Comparison of ENCODE assay signal across 27 mouse cellular contexts in genomic region chr5:122783726-122784406, GRCm38 (mm10). TPM values are rescaled to one million over a fixed set of nuclear protein-coding genes. Genes with fewer than 3 reads are reported as not detected.
DNase-seq lines count a peak whose midpoint lies in the region; ATAC-seq and TF ChIP-seq lines count a peak whose summit lies in the region.
"Had no signal": no experiment of that assay in that cellular context is flagged by ENCODE, and none has a peak within 500 bp of the region (broad histone marks: within the 10 kb centered on the region; RNA-seq: fewer than 3 reads in every experiment).

No protein-coding gene starts in this region.

- H3K9me3 ChIP-seq in forebrain, postnatal 0 days (ENCODE audit: low read length), result no peaks in the 10 kb centered on the region
- no peaks in the 10 kb centered on the region for H3K9me3 ChIP-seq in forebrain, embryonic 11.5 days (ENCODE audit: control insufficient read depth, low read length)
- H3K9me3 ChIP-seq in lung, embryonic 14.5 days (ENCODE audit: low read depth, low read length), result no peaks in the 10 kb centered on the region
- H3K9me3 ChIP-seq in embryonic facial prominence, embryonic 14.5 days (ENCODE audit: control insufficient read depth, low read length), result no peaks in the 10 kb centered on the region
- no peaks in the 10 kb centered on the region for H3K9me3 ChIP-seq in intestine, embryonic 15.5 days
- H3K9me3 ChIP-seq: embryonic facial prominence, embryonic 12.5 days; forebrain, embryonic 15.5 days; heart, embryonic 13.5 days; hindbrain, embryonic 15.5 days; limb, embryonic 13.5 days; midbrain, embryonic 10.5 days; midbrain, embryonic 15.5 days; neural tube, embryonic 15.5 days had no signal

- ATAC-seq in forebrain, postnatal 0 days, result peak; percentile 21; the same call in 1 of the 2 replicates
- no peak for ATAC-seq in forebrain, embryonic 11.5 days (replicated peaks; ENCODE audit: low FRiP score)
- no peak for ATAC-seq in lung, embryonic 14.5 days (ENCODE audit: insufficient read depth)
- ATAC-seq in embryonic facial prominence, embryonic 14.5 days (ENCODE audit: low read depth), result no peak
- no peak for ATAC-seq in intestine, embryonic 15.5 days
- ATAC-seq: forebrain, embryonic 15.5 days; inflammation-experienced regulatory T-cells, adult 6 months; midbrain, embryonic 15.5 days had no signal

- H3K4me3 ChIP-seq in forebrain, postnatal 0 days (ENCODE audit: low read depth, low read length), result no peak overlapping the region
- no peak overlapping the region for H3K4me3 ChIP-seq in forebrain, embryonic 11.5 days (ENCODE audit: low read depth, low read length)
- no peak overlapping the region for H3K4me3 ChIP-seq in lung, embryonic 14.5 days (ENCODE audit: low read depth, low read length)
- H3K4me3 ChIP-seq in embryonic facial prominence, embryonic 14.5 days (ENCODE audit: low read depth, low read length), result no peak overlapping the region
- H3K4me3 ChIP-seq in intestine, embryonic 15.5 days (replicated peaks), result no peak overlapping the region
- H3K4me3 ChIP-seq: embryonic facial prominence, embryonic 12.5 days; erythroblast, embryonic 14.5 days; forebrain, embryonic 15.5 days; heart, embryonic 13.5 days; hindbrain, embryonic 15.5 days; limb, embryonic 13.5 days; midbrain, embryonic 10.5 days; midbrain, embryonic 15.5 days; neural tube, embryonic 15.5 days had no signal

- 0 out of 2 replicates have a peak, but pooled peaks cover 7% of the 10 kb centered on the region for H3K4me1 ChIP-seq in forebrain, postnatal 0 days (ENCODE audit: insufficient read depth)
- no peaks in the 10 kb centered on the region for H3K4me1 ChIP-seq in forebrain, embryonic 11.5 days (replicated peaks; ENCODE audit: control insufficient read depth, insufficient read depth, low read length)
- H3K4me1 ChIP-seq in lung, embryonic 14.5 days (ENCODE audit: insufficient read depth), result no peaks in the 10 kb centered on the region
- peaks cover 3% of the 10 kb centered on the region; the same call in 1 of the 2 replicates for H3K4me1 ChIP-seq in embryonic facial prominence, embryonic 14.5 days (ENCODE audit: control insufficient read depth, insufficient read depth, low read length)
- H3K4me1 ChIP-seq in intestine, embryonic 15.5 days (replicated peaks), result no peaks in the 10 kb centered on the region

- H3K27ac ChIP-seq in forebrain, postnatal 0 days (ENCODE audit: low read depth, low read length), result peak overlapping the region; percentile 36; the same call in 1 of the 2 replicates
- H3K27ac ChIP-seq in forebrain, embryonic 11.5 days (ENCODE audit: low read depth, low read length), result no peak overlapping the region
- H3K27ac ChIP-seq in lung, embryonic 14.5 days (ENCODE audit: low read depth), result no peak overlapping the region
- H3K27ac ChIP-seq in embryonic facial prominence, embryonic 14.5 days (replicated peaks; ENCODE audit: low read depth, low read length), result no peak overlapping the region
- H3K27ac ChIP-seq in intestine, embryonic 15.5 days, result no peak overlapping the region
- H3K27ac ChIP-seq: embryonic facial prominence, embryonic 12.5 days; forebrain, embryonic 15.5 days; heart, embryonic 13.5 days; hindbrain, embryonic 15.5 days; limb, embryonic 13.5 days; midbrain, embryonic 10.5 days; midbrain, embryonic 15.5 days; neural tube, embryonic 15.5 days had no signal

- H3K36me3 ChIP-seq in forebrain, postnatal 0 days (ENCODE audit: insufficient read depth), result peaks cover 17% of the 10 kb centered on the region
- H3K36me3 ChIP-seq in forebrain, embryonic 11.5 days (ENCODE audit: control insufficient read depth, insufficient read depth, low read length), result peaks cover 3% of the 10 kb centered on the region; the same call in 1 of the 2 replicates
- peaks cover 26% of the 10 kb centered on the region for H3K36me3 ChIP-seq in lung, embryonic 14.5 days (ENCODE audit: insufficient read depth)
- H3K36me3 ChIP-seq in embryonic facial prominence, embryonic 14.5 days (ENCODE audit: control insufficient read depth, insufficient read depth, low read length), result peaks cover 25% of the 10 kb centered on the region
- peaks cover 18% of the 10 kb centered on the region for H3K36me3 ChIP-seq in intestine, embryonic 15.5 days

- DNase-seq in forebrain, postnatal 0 days, result peak; percentile 46
- no peak for DNase-seq in forebrain, embryonic 11.5 days (ENCODE audit: low spot score)
- peak; percentile 32 for DNase-seq in lung, embryonic 14.5 days
- DNase-seq in lung, adult 18-20 months, result no peak
- peak; percentile 84 for DNase-seq in brain, adult 2 months (ENCODE audit: low read depth, low spot score)
- DNase-seq in embryonic facial prominence, embryonic 14.5 days (ENCODE audit: low spot score), result peak; percentile 42
- DNase-seq: adrenal gland, postnatal 25 days; B cell, adult 2 months; cerebellum, adult 2 months; cerebellum, postnatal 25 days; heart, postnatal 10 days; kidney, adult 2 months; layer of hippocampus, adult 9-11 months; lung, adult 2 months; thymus, postnatal 4 days had no signal

- WGBS in forebrain, postnatal 0 days, result 43% methylated on average over 14 of the region's 14 CpGs
- WGBS in forebrain, embryonic 11.5 days, result 72% methylated on average over 14 of the region's 14 CpGs
- 39% methylated on average over 14 of the region's 14 CpGs for WGBS in lung, embryonic 14.5 days
- WGBS in embryonic facial prominence, embryonic 14.5 days, result 49% methylated on average over 14 of the region's 14 CpGs
- 49% methylated on average over 14 of the region's 14 CpGs for WGBS in intestine, embryonic 15.5 days

- no peak overlapping the region for H3K4me2 ChIP-seq in forebrain, postnatal 0 days (ENCODE audit: low read depth)
- H3K4me2 ChIP-seq in forebrain, embryonic 11.5 days (ENCODE audit: low read depth, low read length, severe bottlenecking), result no peak overlapping the region
- H3K4me2 ChIP-seq in lung, embryonic 14.5 days, result no peak overlapping the region
- H3K4me2 ChIP-seq in embryonic facial prominence, embryonic 14.5 days (ENCODE audit: low read depth, low read length), result no peak overlapping the region
- no peak overlapping the region for H3K4me2 ChIP-seq in intestine, embryonic 15.5 days (replicated peaks)
- H3K4me2 ChIP-seq: embryonic facial prominence, embryonic 12.5 days; forebrain, embryonic 15.5 days; heart, embryonic 13.5 days; hindbrain, embryonic 15.5 days; limb, embryonic 13.5 days; liver, embryonic 11.5 days; midbrain, embryonic 15.5 days; neural tube, embryonic 15.5 days had no signal

- H3K27me3 ChIP-seq in forebrain, postnatal 0 days (ENCODE audit: insufficient read depth, low read length), result no peaks in the 10 kb centered on the region
- H3K27me3 ChIP-seq in forebrain, embryonic 11.5 days (ENCODE audit: control insufficient read depth, insufficient read depth, low read length), result no peaks in the 10 kb centered on the region
- H3K27me3 ChIP-seq in lung, embryonic 14.5 days (ENCODE audit: insufficient read depth, low read length), result no peaks in the 10 kb centered on the region
- H3K27me3 ChIP-seq in embryonic facial prominence, embryonic 14.5 days (replicated peaks; ENCODE audit: control insufficient read depth, insufficient read depth, low read length), result no peaks in the 10 kb centered on the region
- no peaks in the 10 kb centered on the region for H3K27me3 ChIP-seq in intestine, embryonic 15.5 days (replicated peaks)
- H3K27me3 ChIP-seq: embryonic facial prominence, embryonic 12.5 days; forebrain, embryonic 15.5 days; heart, embryonic 13.5 days; hindbrain, embryonic 15.5 days; limb, embryonic 13.5 days; midbrain, embryonic 15.5 days; neural tube, embryonic 15.5 days had no signal

- H3K9ac ChIP-seq in forebrain, postnatal 0 days, result no peak overlapping the region
- H3K9ac ChIP-seq in forebrain, embryonic 11.5 days (ENCODE audit: low read length), result no peak overlapping the region
- no peak overlapping the region for H3K9ac ChIP-seq in lung, embryonic 14.5 days
- H3K9ac ChIP-seq in embryonic facial prominence, embryonic 14.5 days (ENCODE audit: low read depth, low read length), result no peak overlapping the region
- H3K9ac ChIP-seq in intestine, embryonic 15.5 days, result no peak overlapping the region
- H3K9ac ChIP-seq: embryonic facial prominence, embryonic 12.5 days; forebrain, embryonic 15.5 days; heart, embryonic 13.5 days; hindbrain, embryonic 15.5 days; limb, embryonic 13.5 days; midbrain, embryonic 15.5 days; neural tube, embryonic 15.5 days had no signal

- TF ChIP-seq CTCF in forebrain, postnatal 0 days (IDR thresholded peaks at IDR 0.05; ENCODE audit: low read depth), result no peak
- no peak for TF ChIP-seq CTCF in lung, embryonic 14.5 days (IDR thresholded peaks at IDR 0.05; ENCODE audit: low read depth)

RNA-seq across cellular contexts. Expression of gene Camkk2, which starts 4.7 kb away (rescaled TPM):
- 89.3 and 106 TPM in 2 replicates for total RNA-seq in forebrain, postnatal 0 days (2014; rRNA removed)
- polyA plus RNA-seq in forebrain, postnatal 0 days (2015; fragmentation: Nextera tagmentation; extraction: Ambion mirVana), result 76.2 and 93.8 TPM in 2 replicates
- 24.4 and 26.3 TPM in 2 replicates for polyA plus RNA-seq in forebrain, embryonic 11.5 days (2014; fragmentation: Nextera tagmentation; extraction: Ambion mirVana)
- 35.8 and 36.2 TPM in 2 replicates for polyA plus RNA-seq in lung, embryonic 14.5 days (2014; fragmentation: Nextera tagmentation; extraction: Ambion mirVana)
- polyA plus RNA-seq in embryonic facial prominence, embryonic 14.5 days (2014; fragmentation: Nextera tagmentation; extraction: Ambion mirVana), result 27.7 and 28.4 TPM in 2 replicates
- polyA plus RNA-seq in intestine, embryonic 15.5 days (2015; fragmentation: Nextera tagmentation; extraction: Ambion mirVana), result 20.5 and 23.8 TPM in 2 replicates

RNA-seq across cellular contexts. Expression of gene Anapc5, which starts 37.3 kb away (rescaled TPM):
- 522 and 533 TPM in 2 replicates for total RNA-seq in forebrain, postnatal 0 days (2014; rRNA removed)
- polyA plus RNA-seq in forebrain, postnatal 0 days (2015; fragmentation: Nextera tagmentation; extraction: Ambion mirVana), result 373 and 445 TPM in 2 replicates
- 536 and 549 TPM in 2 replicates for polyA plus RNA-seq in forebrain, embryonic 11.5 days (2014; fragmentation: Nextera tagmentation; extraction: Ambion mirVana)
- 459 and 472 TPM in 2 replicates for polyA plus RNA-seq in lung, embryonic 14.5 days (2014; fragmentation: Nextera tagmentation; extraction: Ambion mirVana)
- polyA plus RNA-seq in embryonic facial prominence, embryonic 14.5 days (2014; fragmentation: Nextera tagmentation; extraction: Ambion mirVana), result 367 and 424 TPM in 2 replicates
- 362 and 376 TPM in 2 replicates for polyA plus RNA-seq in intestine, embryonic 15.5 days (2015; fragmentation: Nextera tagmentation; extraction: Ambion mirVana)

Comparison
In these comparisons a context has a peak if more than half of its experiments do, and no peak if none do; other contexts are left out.
1. DNase-seq: peak in forebrain, postnatal 0 days (single experiment), lung, embryonic 14.5 days (single experiment), brain, adult 2 months (single experiment) and embryonic facial prominence, embryonic 14.5 days (single experiment); none in forebrain, embryonic 11.5 days (single experiment) and lung, adult 18-20 months (0 of 2).